In genomic region chr16:6961931-6962379, GRCm38 (mm10) we compare ENCODE assay signal across 12 mouse cellular contexts.
DNase-seq lines count a peak whose midpoint lies in the region; ATAC-seq and TF ChIP-seq lines count a peak whose summit lies in the region.
"Had no signal": no experiment of that assay in that cellular context is flagged by ENCODE, and none has a peak within 500 bp of the region (broad histone marks: within the 10 kb centered on the region; RNA-seq: fewer than 3 reads in every experiment).

No protein-coding gene starts in this region.

- no peaks in the 10 kb centered on the region for H3K9me3 ChIP-seq in midbrain, postnatal 0 days (ENCODE audit: low read length)
- H3K9me3 ChIP-seq in midbrain, embryonic 14.5 days (ENCODE audit: control insufficient read depth, low read length), result no peaks in the 10 kb centered on the region
- no peaks in the 10 kb centered on the region for H3K9me3 ChIP-seq in embryonic facial prominence, embryonic 10.5 days
- no peaks in the 10 kb centered on the region for H3K9me3 ChIP-seq in forebrain, embryonic 14.5 days (replicated peaks; ENCODE audit: control insufficient read depth, low read length)
- H3K9me3 ChIP-seq in limb, embryonic 12.5 days, result no peaks in the 10 kb centered on the region
- H3K9me3 ChIP-seq in lung, postnatal 0 days (ENCODE audit: low read length), result no peaks in the 10 kb centered on the region
- H3K9me3 ChIP-seq: embryonic facial prominence, embryonic 12.5 days; kidney, embryonic 15.5 days; liver, embryonic 15.5 days had no signal

- H3K27me3 ChIP-seq in midbrain, postnatal 0 days (ENCODE audit: insufficient read depth, low read length), result no peaks in the 10 kb centered on the region
- H3K27me3 ChIP-seq in midbrain, embryonic 14.5 days (ENCODE audit: control insufficient read depth, insufficient read depth, low read length), result no peaks in the 10 kb centered on the region
- H3K27me3 ChIP-seq in embryonic facial prominence, embryonic 10.5 days (replicated peaks; ENCODE audit: low read depth, poor library complexity, severe bottlenecking), result peaks cover 45% of the 10 kb centered on the region
- peaks cover 52% of the 10 kb centered on the region for H3K27me3 ChIP-seq in forebrain, embryonic 14.5 days (replicated peaks; ENCODE audit: control insufficient read depth, insufficient read depth, low read length)
- H3K27me3 ChIP-seq in limb, embryonic 12.5 days, result 0 out of 2 replicates have a peak, but pooled peaks cover 3% of the 10 kb centered on the region
- H3K27me3 ChIP-seq in lung, postnatal 0 days (replicated peaks; ENCODE audit: insufficient read depth, low read length), result no peaks in the 10 kb centered on the region
- H3K27me3 ChIP-seq: embryonic facial prominence, embryonic 12.5 days; kidney, embryonic 15.5 days; liver, embryonic 15.5 days had no signal

- H3K36me3 ChIP-seq in midbrain, postnatal 0 days (ENCODE audit: insufficient read depth, low read length), result no peaks in the 10 kb centered on the region
- no peaks in the 10 kb centered on the region for H3K36me3 ChIP-seq in midbrain, embryonic 14.5 days (ENCODE audit: control insufficient read depth, insufficient read depth, low read length)
- H3K36me3 ChIP-seq in embryonic facial prominence, embryonic 10.5 days (replicated peaks), result no peaks in the 10 kb centered on the region
- no peaks in the 10 kb centered on the region for H3K36me3 ChIP-seq in forebrain, embryonic 14.5 days (ENCODE audit: control insufficient read depth, insufficient read depth, low read length)
- H3K36me3 ChIP-seq in limb, embryonic 12.5 days, result no peaks in the 10 kb centered on the region
- no peaks in the 10 kb centered on the region for H3K36me3 ChIP-seq in lung, postnatal 0 days (ENCODE audit: insufficient read depth, low read length)
- H3K36me3 ChIP-seq: embryonic facial prominence, embryonic 12.5 days; kidney, embryonic 15.5 days; liver, embryonic 15.5 days had no signal

- no peak for TF ChIP-seq CTCF in midbrain, postnatal 0 days (IDR thresholded peaks at IDR 0.05)
- no peak for TF ChIP-seq CTCF in lung, postnatal 0 days (IDR thresholded peaks at IDR 0.05)

- peak; percentile 36 for DNase-seq in midbrain, postnatal 0 days (ENCODE audit: low spot score)
- DNase-seq in midbrain, embryonic 14.5 days, result no peak
- DNase-seq in embryonic facial prominence, embryonic 10.5 days (ENCODE audit: low spot score), result peak; percentile 9
- DNase-seq in forebrain, embryonic 14.5 days (ENCODE audit: low spot score), result peak; percentile 93
- no peak for DNase-seq in lung, postnatal 0 days (ENCODE audit: low spot score)
- DNase-seq: lung, postnatal 36 days had no signal

- H3K4me1 ChIP-seq in midbrain, postnatal 0 days (ENCODE audit: insufficient read depth, low read length), result no peaks in the 10 kb centered on the region
- peaks cover 27% of the 10 kb centered on the region for H3K4me1 ChIP-seq in midbrain, embryonic 14.5 days (ENCODE audit: control insufficient read depth, insufficient read depth, low read length)
- H3K4me1 ChIP-seq in embryonic facial prominence, embryonic 10.5 days, result peaks cover 15% of the 10 kb centered on the region
- peaks cover 28% of the 10 kb centered on the region for H3K4me1 ChIP-seq in forebrain, embryonic 14.5 days (ENCODE audit: control insufficient read depth, insufficient read depth, low read length)
- peaks cover 8% of the 10 kb centered on the region for H3K4me1 ChIP-seq in limb, embryonic 12.5 days (replicated peaks)
- H3K4me1 ChIP-seq in lung, postnatal 0 days (ENCODE audit: insufficient read depth, low read depth, low read length), result no peaks in the 10 kb centered on the region
- H3K4me1 ChIP-seq: kidney, embryonic 15.5 days; liver, embryonic 15.5 days had no signal

- TF ChIP-seq EP300 in lung, postnatal 0 days (IDR thresholded peaks at IDR 0.05), result no peak

- H3K4me2 ChIP-seq in midbrain, postnatal 0 days (ENCODE audit: low read depth, low read length, poor library complexity, severe bottlenecking), result no peak overlapping the region
- no peak overlapping the region for H3K4me2 ChIP-seq in midbrain, embryonic 14.5 days (ENCODE audit: low read length)
- H3K4me2 ChIP-seq in forebrain, embryonic 14.5 days (ENCODE audit: low read length), result no peak overlapping the region
- no peak overlapping the region for H3K4me2 ChIP-seq in limb, embryonic 12.5 days
- no peak overlapping the region for H3K4me2 ChIP-seq in lung, postnatal 0 days (replicated peaks; ENCODE audit: low read depth, low read length)
- H3K4me2 ChIP-seq: embryonic facial prominence, embryonic 12.5 days; kidney, embryonic 15.5 days; liver, embryonic 15.5 days had no signal

- H3K27ac ChIP-seq in midbrain, postnatal 0 days (ENCODE audit: low read depth, low read length), result no peak overlapping the region; the same call in 1 of the 2 replicates
- H3K27ac ChIP-seq in midbrain, embryonic 14.5 days (replicated peaks; ENCODE audit: low read depth, low read length), result no peak overlapping the region
- no peak overlapping the region for H3K27ac ChIP-seq in embryonic facial prominence, embryonic 10.5 days (replicated peaks)
- no peak overlapping the region for H3K27ac ChIP-seq in forebrain, embryonic 14.5 days (ENCODE audit: low read depth, low read length)
- peak overlapping the region; percentile 53 for H3K27ac ChIP-seq in limb, embryonic 12.5 days
- H3K27ac ChIP-seq in lung, postnatal 0 days (ENCODE audit: low read length), result no peak overlapping the region
- H3K27ac ChIP-seq: embryonic facial prominence, embryonic 12.5 days; kidney, embryonic 15.5 days; liver, embryonic 15.5 days had no signal

- H3K9ac ChIP-seq in midbrain, postnatal 0 days (replicated peaks; ENCODE audit: low read length, poor library complexity, severe bottlenecking), result no peak overlapping the region
- no peak overlapping the region for H3K9ac ChIP-seq in midbrain, embryonic 14.5 days (replicated peaks; ENCODE audit: low read length)
- no peak overlapping the region for H3K9ac ChIP-seq in forebrain, embryonic 14.5 days (ENCODE audit: low read length)
- no peak overlapping the region for H3K9ac ChIP-seq in limb, embryonic 12.5 days (replicated peaks)
- no peak overlapping the region for H3K9ac ChIP-seq in lung, postnatal 0 days (replicated peaks; ENCODE audit: low read depth)
- H3K9ac ChIP-seq: embryonic facial prominence, embryonic 12.5 days; kidney, embryonic 15.5 days; liver, embryonic 15.5 days had no signal

- 42% methylated on average over 2 of the region's 2 CpGs for WGBS in midbrain, postnatal 0 days
- WGBS in midbrain, embryonic 14.5 days, result 36% methylated on average over 2 of the region's 2 CpGs
- 32% methylated on average over 2 of the region's 2 CpGs for WGBS in embryonic facial prominence, embryonic 10.5 days
- WGBS in forebrain, embryonic 14.5 days, result 4% methylated on average over 2 of the region's 2 CpGs
- 49% methylated on average over 2 of the region's 2 CpGs for WGBS in limb, embryonic 12.5 days
- WGBS in lung, postnatal 0 days, result 27% methylated on average over 2 of the region's 2 CpGs

- ATAC-seq in midbrain, postnatal 0 days (ENCODE audit: low FRiP score), result no peak
- no peak for ATAC-seq in midbrain, embryonic 14.5 days (ENCODE audit: low FRiP score, low TSS enrichment)
- peak; percentile 89 for ATAC-seq in forebrain, embryonic 14.5 days
- no peak for ATAC-seq in limb, embryonic 12.5 days (ENCODE audit: insufficient number of reproducible peaks, insufficient read depth, low FRiP score, low TSS enrichment, low read depth)
- no peak for ATAC-seq in megakaryocyte, adult 5-6 weeks (ENCODE audit: poor library complexity, severe bottlenecking)
- ATAC-seq in lung, postnatal 0 days, result no peak
- ATAC-seq: inflammation-experienced regulatory T-cells, adult 6 months had no signal

- H3K4me3 ChIP-seq in midbrain, postnatal 0 days (ENCODE audit: low read depth, low read length), result no peak overlapping the region
- no peak overlapping the region for H3K4me3 ChIP-seq in midbrain, embryonic 14.5 days (replicated peaks; ENCODE audit: low read depth, low read length)
- no peak overlapping the region for H3K4me3 ChIP-seq in embryonic facial prominence, embryonic 10.5 days
- no peak overlapping the region for H3K4me3 ChIP-seq in forebrain, embryonic 14.5 days (ENCODE audit: low read depth, low read length)
- H3K4me3 ChIP-seq in limb, embryonic 12.5 days (replicated peaks), result no peak overlapping the region
- H3K4me3 ChIP-seq in lung, postnatal 0 days (ENCODE audit: low read depth, low read length), result no peak overlapping the region
- H3K4me3 ChIP-seq: embryonic facial prominence, embryonic 12.5 days; kidney, embryonic 15.5 days; liver, embryonic 15.5 days had no signal

Comparison
In these comparisons a context has a peak if more than half of its experiments do, and no peak if none do; other contexts are left out.
1. DNase-seq: peak in midbrain, postnatal 0 days (single experiment), embryonic facial prominence, embryonic 10.5 days (single experiment) and forebrain, embryonic 14.5 days (single experiment); none in midbrain, embryonic 14.5 days (single experiment) and lung, postnatal 0 days (single experiment).